In genomic region chr10:24109434-24109833, GRCm38 (mm10) we compare ENCODE assay signal across 29 mouse cellular contexts. TPM values are rescaled to one million over a fixed set of nuclear protein-coding genes. Genes with fewer than 3 reads are reported as not detected.
"Had no signal": no experiment of that assay in that cellular context is flagged by ENCODE, and none has a peak within 500 bp of the region (broad histone marks: within the 10 kb centered on the region; RNA-seq: fewer than 3 reads in every experiment).

TSS of gene Taar9 (minus strand) at chr10:24109534.

RNA-seq across cellular contexts. Expression of gene Taar9, which starts in this region (rescaled TPM):
- polyA plus RNA-seq: limb, embryonic 10.5 days; limb, embryonic 11.5 days; limb, embryonic 12.5 days; limb, embryonic 13.5 days; limb, embryonic 14.5 days; limb, embryonic 15.5 days; liver, adult 2 months; liver, embryonic 11.5 days; liver, embryonic 12.5 days; liver, embryonic 13.5 days; liver, embryonic 14.5 days; liver, embryonic 15.5 days; liver, embryonic 16.5 days; liver, postnatal 0 days; lung, adult 2 months; lung, embryonic 14.5 days; lung, embryonic 15.5 days; lung, embryonic 16.5 days; lung, postnatal 0 days; macrophage; midbrain, embryonic 11.5 days; midbrain, embryonic 12.5 days; midbrain, embryonic 13.5 days; midbrain, embryonic 14.5 days; midbrain, embryonic 15.5 days; midbrain, embryonic 16.5 days; midbrain, postnatal 0 days; myocyte; neural tube, embryonic 11.5 days had no signal
